Mouse (Mus musculus) right cerebral cortex, postnatal 14 days (tissue): ENCODE measurements around the gene Ccnd1.
A peak's percentile ranks its signal among the peaks of the same experiment; 100 is the strongest.

Source experiments
- DNase-seq: peaks from one replicate; pipeline ENCODE4 v3.0.0; 2022

Ccnd1 gene

DNA sequence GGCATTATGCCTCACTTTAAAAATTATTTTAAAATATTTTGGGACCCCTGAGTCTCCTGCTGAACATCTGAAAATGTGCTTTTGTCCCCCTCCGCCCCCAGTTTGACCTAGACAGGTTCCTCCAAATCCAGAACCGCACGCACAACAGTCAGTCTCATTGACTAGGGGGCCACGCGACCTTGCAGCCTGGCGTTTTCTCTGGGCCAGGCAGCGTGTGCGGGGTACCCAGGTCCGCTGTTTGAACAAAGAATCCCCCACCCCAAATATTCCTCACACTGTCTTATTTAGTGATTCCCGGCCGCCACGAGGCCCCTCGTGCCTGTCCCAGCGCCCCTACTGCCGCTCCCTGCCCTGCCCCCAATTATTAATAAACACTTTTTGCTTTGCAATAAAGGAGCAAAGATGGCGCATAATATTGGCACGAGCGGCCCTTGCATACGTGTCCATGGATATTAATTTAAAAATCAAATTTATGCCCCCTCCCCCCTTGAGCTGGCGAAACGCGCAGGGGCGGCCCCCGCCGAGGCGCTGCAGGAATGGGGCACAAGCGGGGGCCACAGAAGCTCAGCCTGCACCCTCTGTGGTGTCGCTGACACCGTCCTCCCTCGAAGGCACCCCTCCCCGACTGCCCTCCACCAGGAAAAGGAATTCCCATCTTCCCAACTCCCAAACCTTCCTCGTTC, 923 bp downstream of the Ccnd1 start:
- DNase-seq, result no peak

DNA sequence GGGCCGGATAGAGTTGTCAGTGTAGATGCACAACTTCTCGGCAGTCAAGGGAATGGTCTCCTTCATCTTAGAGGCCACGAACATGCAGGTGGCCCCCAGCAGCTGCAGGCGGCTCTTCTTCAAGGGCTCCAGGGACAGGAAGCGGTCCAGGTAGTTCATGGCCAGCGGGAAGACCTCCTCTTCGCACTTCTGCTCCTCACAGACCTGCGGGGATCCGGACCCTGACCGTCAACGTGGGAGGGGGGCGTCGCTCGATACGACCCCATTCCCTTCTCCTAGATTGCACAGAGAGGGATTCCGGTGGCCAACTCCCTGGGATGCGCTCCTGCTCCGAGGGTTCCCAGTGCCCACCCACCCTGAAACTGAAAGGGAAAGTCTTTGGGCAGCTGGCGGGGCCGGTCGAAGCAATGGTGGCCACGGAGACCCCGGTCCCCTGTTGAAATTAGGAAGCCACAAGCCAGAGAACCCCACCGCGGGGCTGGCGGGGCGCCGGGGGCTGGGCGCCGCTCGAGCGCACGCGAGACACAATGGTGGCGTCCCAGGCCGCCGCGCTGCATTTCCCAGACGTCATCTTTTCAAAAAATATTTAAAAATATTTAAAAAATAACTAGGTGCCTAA, 1.7 kb downstream of the Ccnd1 start:
- no peak for DNase-seq

DNA sequence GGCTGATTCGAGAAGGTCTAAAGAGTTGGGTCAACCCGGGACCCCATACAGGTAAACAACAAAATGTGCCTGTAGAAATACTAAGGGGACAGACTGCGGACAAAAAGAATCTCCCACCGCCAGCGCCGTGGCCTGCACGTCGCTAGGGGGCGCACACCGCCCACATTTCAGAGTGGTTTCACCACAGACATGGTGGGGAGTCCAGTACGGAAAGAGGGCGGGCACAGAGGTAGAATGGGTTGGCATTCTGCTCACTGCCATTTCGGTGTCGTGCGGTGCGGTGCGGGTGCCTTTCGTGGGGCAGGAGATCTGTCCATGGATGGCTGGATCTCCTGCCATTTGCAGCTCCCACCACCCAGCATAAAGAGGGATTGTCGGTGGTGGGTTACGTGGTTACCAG, 2.2 kb downstream of the Ccnd1 start:
- DNase-seq, result peak; percentile 91

DNA sequence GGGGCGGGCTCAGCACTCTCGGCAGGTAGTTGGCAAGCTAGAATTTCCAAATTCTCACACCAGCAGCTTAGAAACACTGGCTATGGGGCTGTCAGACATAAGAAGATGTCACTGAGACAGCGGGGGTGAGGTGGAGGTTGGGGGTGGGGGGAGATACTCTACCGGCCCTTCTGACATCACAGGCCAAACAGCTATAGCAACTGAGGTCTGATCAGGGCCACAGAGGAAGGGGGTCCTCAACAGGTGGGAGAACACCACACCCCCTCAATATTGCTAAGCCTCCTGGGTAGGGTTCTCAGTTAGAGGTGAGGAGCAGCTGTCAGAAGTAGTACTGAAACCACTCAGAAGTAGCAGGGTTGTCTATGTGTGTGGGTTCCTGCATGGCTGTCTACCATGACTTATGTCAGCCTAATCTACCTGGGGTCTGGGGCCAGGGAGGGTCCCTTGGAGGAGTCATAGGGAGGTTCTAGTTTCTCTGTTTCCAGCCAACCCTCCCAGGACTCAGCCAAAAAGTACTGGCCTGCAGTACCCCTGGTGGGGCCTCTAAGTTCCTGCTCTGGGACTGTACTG, 3.3 kb downstream of the Ccnd1 start:
- DNase-seq, result no peak

DNA sequence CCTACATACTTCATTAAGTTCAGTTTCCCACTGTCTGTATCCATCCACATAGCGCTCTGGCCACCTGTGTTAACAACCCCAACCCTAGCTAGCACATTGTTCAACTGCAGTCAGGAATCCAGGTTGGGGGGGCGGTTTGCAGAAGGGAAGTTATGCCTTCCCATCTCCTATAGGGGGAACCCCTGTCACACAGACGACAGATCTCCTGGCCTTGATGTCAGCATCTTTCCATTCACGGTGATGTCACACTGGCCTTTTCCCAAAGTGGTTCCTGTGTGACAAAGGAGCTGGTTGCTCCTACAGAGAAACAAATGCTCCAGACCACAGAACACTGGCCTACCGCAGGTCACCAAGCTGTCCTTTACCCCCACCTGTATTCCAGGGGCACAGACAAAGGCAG, 4.2 kb downstream of the Ccnd1 start:
- no peak for DNase-seq

DNA sequence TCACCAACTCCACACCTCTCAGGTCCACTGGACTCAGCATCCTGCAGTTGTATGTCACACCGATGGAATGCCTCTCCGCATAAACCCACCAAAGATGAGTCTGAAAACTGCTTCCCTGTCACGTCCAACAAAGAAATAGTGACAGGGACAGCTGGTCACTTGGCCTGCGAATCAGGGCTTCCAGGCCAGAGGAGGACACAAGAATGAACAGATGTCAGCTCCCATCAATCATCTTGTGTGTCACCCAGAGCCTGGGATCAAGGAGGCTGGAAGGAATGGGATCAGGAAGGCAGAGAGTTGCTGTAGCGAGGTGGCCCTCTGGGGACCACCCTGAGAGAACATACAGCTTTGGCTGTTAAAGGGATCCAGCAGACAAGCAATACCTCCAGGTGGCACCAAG, 4.8 kb downstream of the Ccnd1 start:
- no peak for DNase-seq

DNA sequence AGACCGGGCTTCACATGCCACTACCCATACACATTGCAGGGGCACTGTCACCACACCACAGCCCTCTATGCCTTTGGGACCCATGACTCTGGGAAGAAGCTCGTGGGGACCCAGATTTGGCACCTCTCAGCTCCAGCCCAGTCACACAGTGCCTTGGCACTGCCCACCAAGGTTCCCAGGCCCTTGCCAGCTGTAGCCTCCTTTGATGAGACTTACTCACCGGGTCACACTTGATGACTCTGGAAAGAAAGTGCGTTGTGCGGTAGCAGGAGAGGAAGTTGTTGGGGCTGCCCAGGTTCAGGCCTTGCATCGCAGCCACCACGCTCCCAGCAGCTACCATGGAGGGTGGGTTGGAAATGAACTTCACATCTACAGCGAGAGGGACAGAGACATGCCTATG, 5.9 kb downstream of the Ccnd1 start:
- no peak for DNase-seq

DNA sequence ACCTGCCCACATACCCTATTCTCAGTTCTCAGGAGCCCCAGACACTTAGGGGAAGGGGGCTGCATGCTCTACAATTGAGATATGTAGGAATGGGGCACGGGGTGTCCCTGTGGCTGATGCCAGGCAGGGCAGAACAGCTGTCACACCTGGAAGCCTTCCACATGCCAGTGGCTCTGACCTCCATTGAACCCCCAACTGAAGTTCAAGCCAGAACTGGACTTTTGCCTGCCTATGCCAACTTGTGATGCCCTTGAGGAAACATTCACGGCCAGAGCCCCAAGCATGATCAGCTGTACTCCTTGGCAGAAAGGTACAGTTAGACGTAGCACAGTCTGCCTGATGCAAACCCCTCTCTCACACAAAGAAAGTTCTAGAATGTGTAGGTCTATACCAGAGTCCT, 6.4 kb downstream of the Ccnd1 start:
- no peak for DNase-seq

DNA sequence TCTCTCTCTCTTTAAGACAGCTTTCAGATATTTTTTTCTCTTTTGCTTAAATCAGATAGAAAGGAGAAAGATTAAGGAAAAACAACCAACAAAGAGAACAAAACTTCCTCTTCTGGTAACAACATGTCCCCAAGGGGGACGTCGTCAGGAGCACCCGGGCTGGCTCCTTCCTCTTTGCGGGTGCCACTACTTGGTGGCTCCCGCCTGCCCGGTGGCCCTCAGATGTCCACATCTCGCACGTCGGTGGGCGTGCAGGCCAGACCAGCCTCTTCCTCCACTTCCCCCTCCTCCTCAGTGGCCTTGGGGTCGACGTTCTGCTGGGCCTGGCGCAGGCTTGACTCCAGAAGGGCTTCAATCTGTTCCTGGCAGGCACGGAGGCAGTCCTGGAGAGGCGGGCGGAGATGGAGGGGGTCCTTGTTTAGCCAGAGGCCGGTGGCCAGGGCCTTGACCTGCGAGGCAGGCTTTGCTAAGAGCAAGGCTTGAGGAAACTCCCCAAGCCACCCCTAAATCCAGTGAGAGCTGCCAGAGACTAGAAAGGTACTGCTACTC, 7.3 kb downstream of the Ccnd1 start:
- DNase-seq, result no peak

DNA sequence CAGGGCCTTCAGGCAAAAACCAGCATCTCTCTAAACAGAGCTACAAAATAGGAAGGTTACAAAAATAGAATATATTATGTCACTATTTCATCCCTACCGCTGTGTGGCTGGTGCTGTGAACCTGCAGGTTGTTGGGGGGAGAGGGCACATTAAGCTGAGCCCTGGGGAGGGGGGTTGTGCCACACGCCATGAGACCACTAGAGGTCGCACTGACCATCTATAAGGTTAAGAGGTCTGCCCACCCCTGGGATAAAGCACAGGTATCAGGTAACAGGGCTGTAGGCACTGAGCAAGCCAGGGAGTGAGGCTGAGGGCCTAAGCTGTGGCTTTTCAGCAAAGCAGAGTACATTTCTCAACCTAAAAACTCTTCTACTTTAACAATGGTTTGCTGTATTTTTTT, 7.9 kb downstream of the Ccnd1 start:
- no peak for DNase-seq

DNA sequence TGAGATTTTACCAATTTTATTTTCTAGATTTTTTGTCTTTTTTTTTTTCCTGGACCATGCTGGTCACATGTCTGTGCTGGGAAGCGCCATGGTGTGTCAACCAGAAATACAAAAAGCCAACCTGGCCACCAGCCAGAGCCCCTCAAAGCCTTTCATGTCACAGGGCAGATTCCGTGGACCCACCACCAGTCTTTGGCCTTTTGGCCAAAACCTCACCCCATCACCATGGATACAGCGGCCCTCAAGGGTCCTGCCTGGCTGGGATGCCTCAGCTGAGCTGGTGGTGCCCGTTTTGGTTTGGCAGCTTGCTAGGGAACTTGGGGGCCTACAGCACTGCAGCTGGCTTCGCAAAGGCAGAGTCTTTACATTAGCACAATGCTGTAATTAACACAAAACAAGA, 9.8 kb downstream of the Ccnd1 start:
- DNase-seq, result no peak

DNA sequence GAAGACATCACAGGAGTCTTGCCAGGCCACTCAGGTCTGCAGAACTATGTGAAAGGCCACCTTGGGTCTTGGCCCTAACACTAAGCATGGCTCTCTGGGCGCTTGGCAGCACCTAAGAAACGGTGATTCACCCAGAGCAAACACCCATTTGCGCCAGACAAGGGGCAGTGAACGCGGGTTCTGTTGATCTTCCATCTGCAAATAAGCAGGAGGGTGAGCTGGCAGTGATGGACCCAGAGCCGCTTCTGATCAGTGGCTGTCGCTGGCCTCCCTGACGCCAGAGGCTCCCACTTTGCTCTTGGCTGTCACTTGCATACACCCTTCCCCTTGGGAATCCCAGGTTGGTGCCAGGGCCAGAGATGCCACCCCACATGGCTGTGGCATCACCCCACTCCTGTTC, 10.2 kb downstream of the Ccnd1 start:
- no peak for DNase-seq

DNA sequence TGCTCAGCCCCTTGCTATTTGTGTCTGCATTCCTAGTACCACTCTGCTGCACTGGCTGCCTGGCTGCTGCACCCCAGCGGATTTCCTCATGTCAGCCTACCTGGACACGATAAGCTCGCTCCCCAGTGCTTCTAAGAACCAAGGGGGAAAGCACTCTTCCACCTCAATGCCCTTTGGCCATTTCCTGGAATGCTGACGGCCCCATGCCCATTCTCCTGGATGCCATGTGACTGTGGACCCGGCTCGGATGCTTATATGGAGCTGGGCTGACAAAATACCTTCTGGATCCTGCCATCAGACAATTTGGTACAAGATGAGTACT, 10.9 kb downstream of the Ccnd1 start:
- no peak for DNase-seq

DNA sequence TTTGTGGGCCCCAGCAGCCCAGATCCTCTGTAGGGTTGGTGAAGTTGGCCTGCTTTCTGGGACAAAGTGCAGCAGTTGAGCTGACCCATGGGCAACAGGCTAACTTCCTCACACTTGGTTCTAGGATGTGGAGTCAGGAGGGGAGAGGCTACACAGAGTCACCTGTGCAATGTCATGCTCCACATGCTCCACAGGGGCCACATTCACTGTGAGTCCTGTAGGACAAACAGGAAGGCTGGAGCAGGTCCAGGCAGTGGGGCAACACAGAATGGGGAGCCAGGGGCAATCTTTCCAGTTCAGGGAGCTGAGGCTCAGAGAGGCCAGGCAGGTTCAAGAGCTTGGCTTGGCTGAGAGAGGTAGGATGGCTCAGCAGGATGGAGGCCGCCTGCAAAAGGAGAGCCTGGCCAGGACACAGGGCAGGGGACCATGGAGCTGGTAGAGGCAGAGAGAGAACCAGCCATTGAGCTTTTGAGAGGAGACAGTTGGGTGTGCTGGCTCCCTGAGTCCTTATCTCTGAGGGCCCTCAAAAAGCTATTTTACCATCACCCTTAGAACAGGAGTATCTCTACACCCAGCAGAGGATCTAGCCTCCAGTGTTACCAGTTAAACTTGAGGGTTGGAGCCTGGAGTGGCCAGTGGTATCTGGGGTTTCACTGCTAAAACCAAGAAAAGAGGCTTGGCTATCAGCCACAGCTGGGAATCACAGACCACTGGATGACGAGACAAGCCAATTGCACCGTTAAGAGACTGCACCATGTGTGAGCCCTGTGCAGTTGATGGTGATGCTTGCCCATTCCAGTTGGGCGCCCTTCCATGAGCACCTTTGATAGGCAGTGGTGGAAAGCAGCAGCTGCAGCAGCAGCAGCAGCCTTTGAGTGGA, 11.5 kb downstream of the Ccnd1 start:
- DNase-seq, result no peak

DNA sequence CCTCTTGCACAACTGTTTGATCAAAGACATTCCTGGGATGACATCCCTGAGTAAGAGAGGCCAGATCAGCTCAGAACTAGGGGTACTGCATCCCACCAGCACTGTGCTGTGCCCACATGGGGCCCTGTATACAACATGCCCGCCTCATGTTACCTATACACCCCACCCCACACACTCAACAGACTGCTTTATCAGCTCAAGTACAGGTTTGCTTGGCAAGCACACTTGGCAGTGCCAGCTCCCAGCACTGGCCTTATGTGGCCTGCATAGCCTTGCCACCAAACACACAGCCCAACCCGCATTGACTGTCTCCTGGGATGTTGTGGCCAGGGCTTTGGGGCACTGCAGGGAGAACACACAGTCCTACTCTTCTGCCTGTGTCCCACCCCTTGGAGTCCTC, 12.1 kb downstream of the Ccnd1 start:
- no peak for DNase-seq

DNA sequence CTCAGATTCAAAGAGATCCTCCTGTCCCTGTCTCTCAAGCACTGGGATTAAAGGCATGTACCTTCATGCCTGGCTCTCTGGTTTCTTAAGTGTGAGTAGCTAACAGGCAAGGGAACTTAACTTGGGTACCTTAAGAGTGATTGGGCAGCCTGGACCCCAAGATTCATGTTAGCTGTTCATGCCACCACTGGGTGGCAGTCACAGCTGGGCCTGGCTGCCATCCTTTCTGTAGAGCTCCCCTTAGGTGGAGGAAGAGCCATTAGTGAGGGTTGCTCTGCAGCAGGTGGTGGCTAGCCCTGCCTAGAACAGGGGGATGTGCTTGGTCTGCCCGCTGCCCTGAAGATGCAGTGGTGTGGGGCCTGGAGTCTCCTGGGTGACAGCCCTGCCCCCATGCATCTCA, 20.9 kb downstream of the Ccnd1 start:
- no peak for DNase-seq

DNA sequence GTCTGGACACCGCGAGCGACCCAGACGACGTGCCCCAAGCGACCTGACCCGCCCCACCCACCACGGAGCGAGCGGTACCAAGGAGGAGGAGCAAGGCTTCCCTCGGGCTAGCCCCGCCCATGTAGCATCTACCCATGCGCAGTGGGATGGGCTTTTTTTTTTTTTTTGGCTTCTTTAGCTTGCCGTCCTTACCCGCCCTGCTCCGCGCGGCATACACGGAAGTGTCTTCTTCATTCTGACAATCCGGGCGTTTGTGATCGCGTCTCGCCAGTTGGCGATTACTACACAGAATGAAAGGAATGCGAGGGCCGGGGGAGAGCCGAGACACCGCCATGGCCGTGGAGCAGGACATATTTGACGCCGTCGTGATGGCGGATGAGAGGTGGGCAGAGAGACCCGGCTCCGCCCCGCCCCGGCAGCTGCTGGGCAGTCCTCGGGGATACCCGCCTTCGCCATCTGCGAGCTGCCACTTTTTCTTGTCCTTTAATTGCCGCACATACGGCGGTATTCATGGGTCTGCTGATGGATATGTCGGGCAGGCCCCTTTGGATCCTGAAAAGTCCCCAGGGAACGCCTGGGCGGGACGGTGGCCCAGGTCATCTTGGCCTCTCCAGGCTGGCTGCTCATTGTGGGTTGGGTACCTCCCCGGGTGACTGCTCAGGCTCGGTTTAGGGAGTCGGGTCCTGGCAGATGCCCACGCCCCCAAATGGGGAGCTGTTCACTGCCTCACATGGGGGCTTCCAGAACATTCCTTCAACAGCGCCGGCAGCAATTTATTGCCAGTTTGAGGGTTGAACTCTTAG, 24.6 kb downstream of the Ccnd1 start, which contains the start of gene LTO1:
LTO1 (plus strand) TSS at position 153 of the 803 bp plus-strand sequence.
- DNase-seq, result peak; percentile 81

DNA sequence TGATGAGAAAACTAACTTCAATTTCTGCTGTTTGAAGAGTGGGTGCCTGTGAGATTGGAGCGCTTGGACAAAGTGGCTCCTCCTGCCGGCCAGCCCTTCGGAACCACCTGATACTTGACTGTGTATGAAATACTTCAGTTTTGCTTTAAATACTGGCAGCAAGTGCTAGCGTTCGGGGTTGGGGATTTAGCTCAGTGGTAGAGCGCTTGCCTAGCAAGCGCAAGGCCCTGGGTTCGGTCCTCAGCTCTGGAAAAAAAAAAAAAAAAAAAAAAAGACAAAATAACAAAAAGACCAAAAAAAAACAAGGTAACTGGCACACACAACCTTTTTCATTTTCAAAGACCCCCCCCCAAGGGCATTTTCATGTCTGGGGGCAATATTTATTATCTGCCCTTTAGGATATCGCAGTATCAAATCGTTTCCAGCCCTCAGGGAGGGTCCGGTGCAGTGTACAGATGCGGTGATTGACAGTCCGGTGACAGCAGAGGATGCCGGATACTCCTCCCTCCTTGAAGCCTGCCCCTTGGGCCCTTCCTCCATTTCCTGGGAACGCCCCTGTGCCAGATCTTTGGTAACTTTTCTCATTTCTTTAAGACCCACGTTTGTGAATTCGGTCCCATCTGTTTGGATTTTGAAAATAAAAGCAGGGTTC, 25.3 kb downstream of the Ccnd1 start:
- DNase-seq, result peak; percentile 65

DNA sequence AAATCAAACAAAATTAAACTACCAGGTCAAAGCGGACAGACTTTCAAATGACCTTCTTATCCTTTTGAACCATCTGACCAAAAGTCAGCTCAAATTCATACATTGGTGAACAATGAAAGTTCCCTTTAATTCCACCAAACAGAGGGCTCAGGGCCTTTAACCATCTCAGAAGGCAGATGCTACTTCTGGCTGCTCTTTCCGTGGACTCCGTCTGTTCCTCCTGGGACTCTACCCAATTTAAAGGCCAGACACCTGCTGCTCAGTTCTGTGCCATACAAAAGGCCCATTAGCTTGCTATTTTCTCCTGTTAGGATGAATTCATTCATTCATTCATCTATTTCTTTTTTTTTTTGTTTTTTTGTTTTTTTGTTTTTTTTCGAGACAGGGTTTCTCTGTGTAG, 26.8 kb downstream of the Ccnd1 start:
- no peak for DNase-seq

DNA sequence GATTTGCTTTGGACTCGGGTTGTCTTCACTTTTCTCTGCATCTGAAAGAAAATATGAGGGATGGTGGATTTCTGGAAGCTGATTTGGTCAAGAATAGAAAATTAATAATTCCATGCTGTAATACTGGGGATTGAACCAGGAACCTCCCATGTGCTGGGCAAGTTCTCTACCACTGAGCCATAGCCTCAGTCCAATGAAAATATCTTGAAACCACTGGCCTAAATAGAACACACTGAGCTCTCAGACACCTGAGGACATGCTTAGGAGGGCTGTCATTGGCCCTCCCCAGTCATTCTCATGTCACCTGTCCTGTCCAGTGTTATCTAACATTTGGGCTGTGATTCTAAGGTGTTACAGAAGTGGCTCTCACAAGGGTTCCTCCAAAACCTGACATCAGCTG, 28.6 kb downstream of the Ccnd1 start:
- DNase-seq, result no peak

DNA sequence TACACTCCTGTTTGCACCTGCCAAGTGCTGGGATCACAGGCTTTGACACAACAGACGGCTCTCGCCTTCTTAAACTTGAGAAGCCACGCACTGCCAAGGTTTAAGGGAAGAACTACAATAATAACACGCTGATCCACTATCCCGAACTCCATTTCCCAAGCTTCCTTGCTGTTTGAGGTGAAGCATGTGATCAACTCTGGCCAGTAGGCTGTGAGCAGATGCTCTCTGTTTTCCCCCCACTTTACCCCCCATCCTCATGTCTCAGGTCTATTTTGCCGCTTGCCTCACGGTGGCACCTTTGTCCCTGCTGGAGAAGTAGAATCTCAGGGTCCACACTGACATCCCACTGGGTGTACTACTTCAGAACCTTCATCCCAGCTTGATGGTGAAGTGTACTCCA, 31.0 kb downstream of the Ccnd1 start:
- DNase-seq, result no peak

DNA sequence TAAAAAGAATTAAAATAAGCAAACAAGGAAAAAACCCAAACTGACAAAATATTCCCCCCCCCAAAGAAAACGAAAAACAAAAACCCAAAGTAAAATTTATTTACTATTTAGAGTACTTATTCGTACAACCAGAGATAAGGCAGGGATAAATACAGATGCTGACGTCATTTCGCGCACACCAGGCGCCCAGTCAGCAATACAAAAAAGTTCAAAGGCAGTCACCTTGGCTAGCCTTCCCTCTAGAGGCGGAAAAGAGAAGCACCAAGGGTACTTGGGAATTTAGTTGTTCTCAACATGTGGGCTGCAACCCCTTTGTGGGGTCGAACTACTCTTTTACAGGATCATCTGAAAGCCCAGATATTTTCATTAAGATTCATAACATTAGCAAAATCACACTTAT, 31.9 kb downstream of the Ccnd1 start:
- DNase-seq, result no peak
